In the genomic region with DNA sequence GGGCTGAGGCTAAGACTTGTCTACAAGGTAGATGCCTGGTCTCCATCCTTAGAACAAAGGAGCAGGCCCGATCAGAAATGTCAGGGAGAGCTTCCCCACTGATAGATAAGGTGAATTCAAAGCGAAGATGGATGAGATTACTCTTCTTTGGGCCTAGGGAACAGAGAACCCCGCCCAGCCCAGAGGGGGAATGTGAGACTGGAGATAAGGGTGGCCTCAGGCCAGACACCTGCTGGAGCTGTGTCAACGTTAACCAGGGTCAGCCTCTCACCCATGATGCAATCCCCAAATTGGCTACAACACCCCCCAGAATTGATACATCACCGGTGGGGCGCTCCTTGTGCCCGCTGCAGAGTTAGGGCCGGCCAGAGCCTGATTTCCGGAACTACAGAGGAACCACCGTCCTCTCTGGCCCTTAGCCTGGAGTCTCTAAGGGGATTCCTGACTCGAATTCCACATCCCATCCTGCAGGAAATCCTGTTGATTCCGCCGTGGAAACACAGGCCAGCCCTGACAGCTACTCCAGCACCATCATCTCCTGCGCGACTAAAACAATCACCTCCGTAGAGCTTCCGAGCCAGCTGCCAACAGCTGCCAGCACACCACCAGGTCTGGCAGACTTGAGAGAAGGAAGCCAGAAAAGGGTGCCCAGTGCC, we compare ENCODE assay signal across 13 mouse cellular contexts. TPM values are rescaled to one million over a fixed set of nuclear protein-coding genes. Genes with fewer than 3 reads are reported as not detected.
DNase-seq lines count a peak whose midpoint lies in the region; ATAC-seq lines count a peak whose summit lies in the region.
"Had no signal": no experiment of that assay in that cellular context is flagged by ENCODE, and none has a peak within 500 bp of the region (broad histone marks: within the 10 kb centered on the region; RNA-seq: fewer than 3 reads in every experiment).

No protein-coding gene starts in this region.

- H3K4me2 ChIP-seq in heart, embryonic 12.5 days: 0 out of 2 replicates have a peak overlapping the region, but pooled peaks have one; percentile 27
- H3K4me2 ChIP-seq in hindbrain, embryonic 16.5 days (ENCODE audit: low read length): no peak overlapping the region
- H3K4me2 ChIP-seq: hindbrain, embryonic 13.5 days had no signal

- 33% methylated on average over 17 of the region's 17 CpGs for WGBS in heart, embryonic 12.5 days
- WGBS in hindbrain, embryonic 16.5 days: 78% methylated on average over 17 of the region's 17 CpGs
- 73% methylated on average over 17 of the region's 17 CpGs for WGBS in midbrain, embryonic 10.5 days

- DNase-seq in gastrocnemius, postnatal 14 days: peak; percentile 19
- no peak for DNase-seq in gastrocnemius, postnatal 10 days
- peak; percentile 49 to 63 for DNase-seq in kidney, postnatal 25 days
- peak; percentile 53 to 81 for DNase-seq in lung, postnatal 4 days
- DNase-seq in midbrain, embryonic 10.5 days (ENCODE audit: low spot score): no peak
- no peak for DNase-seq in Muller cell, postnatal 12 days (ENCODE audit: inconsistent ontology term)
- DNase-seq: cerebellum, adult 2 months had no signal

- no peaks in the 10 kb centered on the region for H3K36me3 ChIP-seq in heart, embryonic 12.5 days
- no peaks in the 10 kb centered on the region for H3K36me3 ChIP-seq in hindbrain, embryonic 16.5 days (ENCODE audit: control insufficient read depth, insufficient read depth, low read length)
- H3K36me3 ChIP-seq in midbrain, embryonic 10.5 days: no peaks in the 10 kb centered on the region
- H3K36me3 ChIP-seq: hindbrain, embryonic 13.5 days had no signal

- no peaks in the 10 kb centered on the region for H3K27me3 ChIP-seq in heart, embryonic 12.5 days (replicated peaks)
- H3K27me3 ChIP-seq in hindbrain, embryonic 16.5 days (replicated peaks; ENCODE audit: control insufficient read depth, insufficient read depth, low read length): no peaks in the 10 kb centered on the region
- no peaks in the 10 kb centered on the region for H3K27me3 ChIP-seq in midbrain, embryonic 10.5 days (ENCODE audit: low read depth, poor library complexity, severe bottlenecking)
- H3K27me3 ChIP-seq: hindbrain, embryonic 13.5 days had no signal

- peaks cover 11% of the 10 kb centered on the region; the same call in 1 of the 2 replicates for H3K4me1 ChIP-seq in heart, embryonic 12.5 days (replicated peaks)
- no peaks in the 10 kb centered on the region for H3K4me1 ChIP-seq in hindbrain, embryonic 16.5 days (ENCODE audit: control insufficient read depth, insufficient read depth, low read depth, low read length)
- H3K4me1 ChIP-seq in midbrain, embryonic 10.5 days: peaks cover 4% of the 10 kb centered on the region
- H3K4me1 ChIP-seq: hindbrain, embryonic 13.5 days had no signal

- no peak overlapping the region for H3K4me3 ChIP-seq in heart, embryonic 12.5 days
- H3K4me3 ChIP-seq in hindbrain, embryonic 16.5 days (ENCODE audit: low read length): no peak overlapping the region
- H3K4me3 ChIP-seq in midbrain, embryonic 10.5 days: no peak overlapping the region
- H3K4me3 ChIP-seq: hindbrain, embryonic 13.5 days had no signal

- peak; percentile 51; the same call in 1 of the 2 replicates for ATAC-seq in heart, embryonic 12.5 days (ENCODE audit: insufficient number of reproducible peaks, low FRiP score)
- ATAC-seq in hindbrain, embryonic 16.5 days: no peak

- intact Hi-C loops in gastrocnemius, postnatal 14 days (cut with DNase I; ENCODE audit: low total_unique reads): no loop called here

- no peaks in the 10 kb centered on the region for H3K9me3 ChIP-seq in heart, embryonic 12.5 days (replicated peaks)
- H3K9me3 ChIP-seq in hindbrain, embryonic 16.5 days (ENCODE audit: control insufficient read depth, low read length): no peaks in the 10 kb centered on the region
- no peaks in the 10 kb centered on the region for H3K9me3 ChIP-seq in midbrain, embryonic 10.5 days (replicated peaks)
- H3K9me3 ChIP-seq: hindbrain, embryonic 13.5 days had no signal

- peak overlapping the region; percentile 24; the same call in 1 of the 2 replicates for H3K27ac ChIP-seq in heart, embryonic 12.5 days (ENCODE audit: poor library complexity, severe bottlenecking)
- no peak overlapping the region for H3K27ac ChIP-seq in hindbrain, embryonic 16.5 days (ENCODE audit: low read depth, low read length)
- H3K27ac ChIP-seq in midbrain, embryonic 10.5 days (replicated peaks): no peak overlapping the region
- H3K27ac ChIP-seq: hindbrain, embryonic 13.5 days had no signal

- H3K9ac ChIP-seq in heart, embryonic 12.5 days: no peak overlapping the region
- no peak overlapping the region for H3K9ac ChIP-seq in hindbrain, embryonic 16.5 days (ENCODE audit: low read depth, low read length)
- H3K9ac ChIP-seq: hindbrain, embryonic 13.5 days had no signal

RNA-seq across cellular contexts. Expression of a gene that starts 17.3 kb away (rescaled TPM):
- 10 to 100 TPM; 62.5 to 62.9 TPM for total RNA-seq in gastrocnemius, postnatal 14 days (2021)
- 10 to 100 TPM; 65.4 to 71.9 TPM for total RNA-seq in gastrocnemius, postnatal 10 days (2021)
- polyA plus RNA-seq in heart, embryonic 12.5 days (2016; fragmentation: Nextera tagmentation; extraction: Ambion mirVana): 208 and 210 TPM in 2 replicates
- polyA plus RNA-seq in hindbrain, embryonic 16.5 days (2015; fragmentation: Nextera tagmentation; extraction: Ambion mirVana): 447 and 505 TPM in 2 replicates
- 278 and 281 TPM in 2 replicates for polyA plus RNA-seq in midbrain, embryonic 10.5 days (2016; fragmentation: Nextera tagmentation; extraction: Ambion mirVana)

RNA-seq across cellular contexts. Expression of a gene that starts 25.6 kb away (rescaled TPM):
- total RNA-seq in gastrocnemius, postnatal 14 days (2021): 10 to 100 TPM; 25.4 to 27.0 TPM
- 10 to 100 TPM; 32.5 to 34.9 TPM for total RNA-seq in gastrocnemius, postnatal 10 days (2021)
- polyA plus RNA-seq in heart, embryonic 12.5 days (2016; fragmentation: Nextera tagmentation; extraction: Ambion mirVana): 50.8 and 52.0 TPM in 2 replicates
- 9.6 and 11.5 TPM in 2 replicates for polyA plus RNA-seq in hindbrain, embryonic 16.5 days (2015; fragmentation: Nextera tagmentation; extraction: Ambion mirVana)
- 40.1 and 40.4 TPM in 2 replicates for polyA plus RNA-seq in midbrain, embryonic 10.5 days (2016; fragmentation: Nextera tagmentation; extraction: Ambion mirVana)

RNA-seq across cellular contexts. Expression of a gene that starts 33.8 kb away (rescaled TPM):
- not detected for total RNA-seq in gastrocnemius, postnatal 14 days (2021)
- not detected for total RNA-seq in gastrocnemius, postnatal 10 days (2021)
- not detected in 2 replicates for polyA plus RNA-seq in heart, embryonic 12.5 days (2016; fragmentation: Nextera tagmentation; extraction: Ambion mirVana)
- polyA plus RNA-seq in hindbrain, embryonic 16.5 days (2015; fragmentation: Nextera tagmentation; extraction: Ambion mirVana): 0.33 and 0.51 TPM in 2 replicates
- polyA plus RNA-seq in midbrain, embryonic 10.5 days (2016; fragmentation: Nextera tagmentation; extraction: Ambion mirVana): not detected in 2 replicates
- total RNA-seq: left cerebral cortex, postnatal 14 days had no signal
- polyA plus RNA-seq: C2C12; cerebellum, adult 2 months; hindbrain, embryonic 13.5 days; testis, adult 2 months had no signal

Comparison
In these comparisons a context has a peak if more than half of its experiments do, and no peak if none do; other contexts are left out.
1. DNase-seq: peak in gastrocnemius, postnatal 14 days (single experiment), kidney, postnatal 25 days (2 of 2) and lung, postnatal 4 days (2 of 2); none in gastrocnemius, postnatal 10 days (single experiment), midbrain, embryonic 10.5 days (single experiment) and Muller cell, postnatal 12 days (single experiment).